Mouse (Mus musculus) ES-E14 (cell line): ENCODE data around the gene 4921504E06Rik. TPM values are rescaled to one million over a fixed set of nuclear protein-coding genes. Genes with fewer than 3 reads are reported as not detected.

Source experiments
- DNase-seq: peaks from one replicate; pipeline ENCODE4 v3.0.0-alpha.2; 2013; ENCODE audit warnings: low read depth, low spot score
- H3K27ac ChIP-seq: 2 replicates; pipeline ENCODE4 v1.5.1; 2012; ENCODE audit warnings: low read depth, mild to moderate bottlenecking, low read length, moderate library complexity, mixed read lengths; ENCODE audit not compliant: poor library complexity, insufficient read depth, severe bottlenecking
- H3K36me3 ChIP-seq: 2 replicates; pipeline ENCODE4 v1.6.1; 2012; ENCODE audit warnings: mild to moderate bottlenecking, low read length, moderate library complexity, mixed read lengths; ENCODE audit not compliant: control insufficient read depth, poor library complexity, insufficient read depth, severe bottlenecking
- H3K4me1 ChIP-seq, 2 experiments: fragments of 150-350 bp in 1 of 2; sonication (generic) in 1 of 2; 2 replicates each; pipeline ENCODE4 v1.6.1; 2012; ENCODE audit warnings: low read length in 2 of 2, mild to moderate bottlenecking in 1 of 2, mixed read lengths in 1 of 2; ENCODE audit not compliant: control insufficient read depth in 2 of 2, insufficient read depth in 2 of 2, poor library complexity in 1 of 2
- H3K4me3 ChIP-seq, 2 experiments: fragments of 150-350 bp in 1 of 2; sonication (generic) in 1 of 2; 2 replicates each; pipeline ENCODE4 v1.5.1; 2012; ENCODE audit warnings: low read length in 2 of 2, low read depth in 1 of 2, mild to moderate bottlenecking in 1 of 2, mixed read lengths in 1 of 2; ENCODE audit not compliant: insufficient read depth in 1 of 2, poor library complexity in 1 of 2, severe bottlenecking in 1 of 2
- H3K9ac ChIP-seq: 2 replicates; pipeline ENCODE4 v1.6.1; 2012; ENCODE audit warnings: low read depth, mild to moderate bottlenecking, low read length, mixed read lengths; ENCODE audit not compliant: poor library complexity, insufficient read depth, severe bottlenecking
- H3K9me3 ChIP-seq: fragments of 150-350 bp; sonication (generic); 2 replicates; pipeline ENCODE4 v1.6.1; 2012; ENCODE audit warnings: low read depth, mild to moderate bottlenecking, low read length; ENCODE audit not compliant: control insufficient read depth, insufficient read depth
- CHD2 ChIP-seq: IDR thresholded peaks from 2 replicates; pipeline ENCODE4 v1.6.1; 2014; ENCODE audit warnings: mild to moderate bottlenecking, low read depth, low read length, inconsistent platforms
- HCFC1 ChIP-seq: IDR thresholded peaks from 2 replicates; pipeline ENCODE4 v1.6.1; 2012; ENCODE audit warnings: low read length, inconsistent platforms, borderline replicate concordance; ENCODE audit not compliant: insufficient read depth
- MAFK ChIP-seq: IDR thresholded peaks from 2 replicates; pipeline ENCODE4 v1.6.1; 2014; ENCODE audit warnings: mild to moderate bottlenecking, low read depth, low read length, inconsistent platforms; ENCODE audit not compliant: insufficient read depth
- ZC3H11A ChIP-seq: IDR thresholded peaks from 2 replicates; pipeline ENCODE4 v1.6.1; 2012; ENCODE audit warnings: low read depth, mild to moderate bottlenecking, inconsistent platforms, low read length, borderline replicate concordance
- ZNF384 ChIP-seq: IDR thresholded peaks from 2 replicates; pipeline ENCODE4 v1.6.1; 2012; ENCODE audit warnings: low read depth, low read length, inconsistent platforms
- in situ Hi-C, 2 experiments: fragments of 600-800 bp; cut with MboI; formaldehyde crosslinking; loops; one replicate each; pipeline ENCODE4 v1.15.1; 2025; ENCODE audit warnings: low sequenced_read_pairs in 2 of 2, inconsistent platforms in 1 of 2; ENCODE audit not compliant: unreplicated experiment in 2 of 2
- total RNA-seq: library from RNA; depleted of rRNA; stranded (reverse); fragments of 300-350 nt; gene quantifications from 2 replicates; pipeline ENCODE4 v1.2.3, GENCODE M21; 2012

4921504E06Rik gene
- total RNA-seq, 1 experiment: not detected

- in situ Hi-C loops: no loop called here
- Histone ChIP-seq H3K9ac (no peak overlapping the region), H3K4me3 (no peak overlapping the region), H3K9me3 (no peaks in the 10 kb centered on the region), H3K4me1 (no peaks in the 10 kb centered on the region), H3K27ac (no peak overlapping the region), H3K36me3 (no peaks in the 10 kb centered on the region)
- TF ChIP-seq HCFC1 (no peak), MAFK (no peak)
- no peak for DNase-seq
Measured at GRCm38 (mm10) chr2:19529428-19529827, 24.3 kb downstream of the 4921504E06Rik start.

GRCm38 (mm10) chr2:19528797-19529196 is 24.9 kb downstream of the 4921504E06Rik start:
- H3K9me3 ChIP-seq: no peaks in the 10 kb centered on the region
- no peak overlapping the region for H3K9ac ChIP-seq
- DNase-seq: peak; percentile 76
- TF ChIP-seq ZNF384: no peak
- TF ChIP-seq ZC3H11A: peak; percentile 73
- H3K27ac ChIP-seq: no peak overlapping the region
- in situ Hi-C loops: no loop called here
- H3K4me3 ChIP-seq: no peak overlapping the region
- H3K36me3 ChIP-seq: no peaks in the 10 kb centered on the region
- no peaks in the 10 kb centered on the region for H3K4me1 ChIP-seq

- H3K4me3 ChIP-seq: no peak overlapping the region
- no peaks in the 10 kb centered on the region for H3K36me3 ChIP-seq
- TF ChIP-seq CHD2 (no peak), ZNF384 (no peak), HCFC1 (no peak), ZC3H11A (no peak), MAFK (no peak)
- no peak for DNase-seq
- H3K9me3 ChIP-seq: no peaks in the 10 kb centered on the region
- H3K27ac ChIP-seq: no peak overlapping the region
- in situ Hi-C loops: loop anchor here in 1 of 2 experiments (25.0 kb wide), 1 partner anchor 363 kb away; no protein-coding TSS in a partner anchor
- no peaks in the 10 kb centered on the region for H3K4me1 ChIP-seq
- no peak overlapping the region for H3K9ac ChIP-seq
Measured at GRCm38 (mm10) chr2:19524071-19524470, 29.6 kb downstream of the 4921504E06Rik start.

- Histone ChIP-seq H3K9me3 (no peaks in the 10 kb centered on the region), H3K27ac (no peak overlapping the region), H3K36me3 (no peaks in the 10 kb centered on the region), H3K4me3 (no peak overlapping the region), H3K4me1 (peaks cover 0 to 2% of the 10 kb centered on the region in 2 experiments; a peak in 1 of 4 replicates), H3K9ac (no peak overlapping the region)
- in situ Hi-C loops: loop anchor here in 1 of 2 experiments (25.0 kb wide), 1 partner anchor 366 kb away; no protein-coding TSS in a partner anchor
- TF ChIP-seq HCFC1 (no peak), ZNF384 (no peak), ZC3H11A (no peak), CHD2 (no peak), MAFK (no peak)
- peak; percentile 17 for DNase-seq
Measured at GRCm38 (mm10) chr2:19521662-19522061, 32.1 kb downstream of the 4921504E06Rik start.

GRCm38 (mm10) chr2:19520617-19521016 is 33.1 kb downstream of the 4921504E06Rik start:
- no peak for DNase-seq
- Histone ChIP-seq H3K36me3 (no peaks in the 10 kb centered on the region), H3K9ac (no peak overlapping the region), H3K27ac (no peak overlapping the region), H3K4me3 (no peak overlapping the region), H3K4me1 (peaks cover 0 to 2% of the 10 kb centered on the region in 2 experiments; a peak in 1 of 4 replicates), H3K9me3 (no peaks in the 10 kb centered on the region)
- in situ Hi-C loops: loop anchor here in 1 of 2 experiments (25.0 kb wide), 1 partner anchor 367 kb away; no protein-coding TSS in a partner anchor
- no peak for TF ChIP-seq ZC3H11A
